Mouse (Mus musculus): ENCODE measurements around the gene Apoa4. TPM values are rescaled to one million over a fixed set of nuclear protein-coding genes. Genes with fewer than 3 reads are reported as not detected.
A peak's percentile ranks its signal among the peaks of the same experiment; 100 is the strongest.

Gene Apoa4
- polyA plus RNA-seq, 1 experiment from 2014 or later, result 0.33 TPM

DNA sequence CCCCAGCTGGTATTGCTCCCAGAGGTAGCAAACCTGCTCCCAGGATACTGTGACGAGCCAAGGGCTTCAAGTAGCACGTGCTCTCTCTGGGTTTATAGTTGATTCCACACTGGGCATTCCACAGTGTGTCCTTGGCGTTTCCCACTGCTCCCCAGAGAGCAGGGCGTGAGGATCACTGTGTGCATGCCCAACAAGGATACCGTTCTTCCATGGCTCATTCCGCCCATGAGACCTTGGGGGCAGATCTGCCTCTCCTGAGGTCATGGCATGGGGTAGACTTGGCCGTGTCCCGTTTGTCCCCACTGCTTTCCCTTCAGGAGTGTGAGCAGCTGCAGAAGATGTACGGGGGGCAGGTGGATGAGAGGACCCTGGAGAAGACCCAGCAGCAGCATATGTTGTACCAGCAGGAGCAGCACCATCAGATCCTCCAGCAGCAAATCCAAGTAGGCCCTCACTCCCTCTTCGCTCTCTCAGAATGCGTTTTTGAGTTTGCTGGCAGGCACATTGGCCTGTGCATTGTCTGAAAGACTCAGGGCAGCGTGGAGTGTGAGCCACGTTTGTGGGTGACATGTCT, 32.0 kb upstream of the Apoa4 start:
- ATAC-seq (ENCODE audit: insufficient read depth), result no peak
- Histone ChIP-seq H3K27ac (replicated peaks) (no peak overlapping the region), H3K36me3 (replicated peaks) (peaks cover 51% of the 10 kb centered on the region), H3K4me3 (replicated peaks) (no peak overlapping the region), H3K27me3 (no peaks in the 10 kb centered on the region), H3K4me1 (replicated peaks) (peaks cover 30% of the 10 kb centered on the region), H3K9ac (no peak overlapping the region), H3K4me2 (no peak overlapping the region), H3K9me3 (replicated peaks) (no peaks in the 10 kb centered on the region)
- 78% methylated on average over 13 of the region's 13 CpGs for WGBS (ENCODE audit: insufficient replicate concordance)

DNA sequence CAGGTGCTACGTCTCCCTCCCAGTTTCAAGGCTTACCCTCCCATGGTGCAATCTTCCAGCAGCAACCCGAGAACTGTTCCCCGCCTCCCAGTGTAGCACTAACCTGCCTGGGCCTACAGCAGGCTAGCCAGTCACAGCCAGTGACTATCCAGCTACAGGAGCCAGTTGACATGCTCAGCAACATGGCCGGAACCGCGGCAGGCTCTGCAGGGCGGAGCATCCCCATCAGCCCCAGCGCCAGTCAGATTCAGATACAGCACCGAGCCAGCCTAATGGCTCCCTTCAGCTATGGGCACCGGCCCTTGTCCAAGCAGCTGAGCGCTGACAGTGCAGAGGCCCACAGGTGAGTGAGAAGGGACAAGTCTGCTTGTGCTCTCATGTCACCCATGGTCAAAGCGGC, 30.0 kb upstream of the Apoa4 start:
- Histone ChIP-seq H3K27me3 (no peaks in the 10 kb centered on the region), H3K4me1 (replicated peaks) (peaks cover 47% of the 10 kb centered on the region), H3K9ac (no peak overlapping the region), H3K9me3 (replicated peaks) (no peaks in the 10 kb centered on the region), H3K4me3 (replicated peaks) (no peak overlapping the region), H3K27ac (replicated peaks) (no peak overlapping the region), H3K4me2 (no peak overlapping the region), H3K36me3 (replicated peaks) (peaks cover 37% of the 10 kb centered on the region)
- 84% methylated on average over 12 of the region's 12 CpGs for WGBS (ENCODE audit: insufficient replicate concordance)
- no peak for ATAC-seq (ENCODE audit: insufficient read depth)

DNA sequence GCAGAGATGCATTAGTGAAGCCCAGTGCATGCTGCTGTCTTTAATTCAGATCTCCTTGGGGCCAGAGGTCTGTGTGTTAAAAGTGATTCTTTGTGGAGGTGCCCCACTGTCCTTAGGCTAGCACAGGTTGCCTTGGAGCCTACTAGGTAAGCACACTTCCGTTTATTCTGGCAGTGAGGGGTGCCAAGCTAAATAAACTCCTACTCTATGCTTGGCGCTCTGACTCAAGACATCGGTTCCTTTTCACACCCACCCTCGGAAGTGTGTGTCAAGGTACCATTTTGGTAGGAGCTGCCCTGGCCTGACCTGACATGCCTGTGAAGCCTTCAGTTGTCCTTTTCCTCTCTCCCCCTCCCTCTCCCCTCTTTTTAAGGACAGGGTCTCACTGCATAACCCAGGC, 26.2 kb upstream of the Apoa4 start:
- Histone ChIP-seq H3K9me3 (replicated peaks) (no peaks in the 10 kb centered on the region), H3K36me3 (replicated peaks) (peaks cover 25% of the 10 kb centered on the region), H3K27ac (replicated peaks) (0 out of 2 replicates have a peak overlapping the region, but pooled peaks have one; percentile 79), H3K27me3 (no peaks in the 10 kb centered on the region), H3K4me3 (replicated peaks) (no peak overlapping the region), H3K4me1 (replicated peaks) (peaks cover 45% of the 10 kb centered on the region), H3K9ac (no peak overlapping the region), H3K4me2 (no peak overlapping the region)
- WGBS (ENCODE audit: insufficient replicate concordance), result 77% methylated on average over 4 of the region's 4 CpGs
- no peak for ATAC-seq (ENCODE audit: insufficient read depth)

DNA sequence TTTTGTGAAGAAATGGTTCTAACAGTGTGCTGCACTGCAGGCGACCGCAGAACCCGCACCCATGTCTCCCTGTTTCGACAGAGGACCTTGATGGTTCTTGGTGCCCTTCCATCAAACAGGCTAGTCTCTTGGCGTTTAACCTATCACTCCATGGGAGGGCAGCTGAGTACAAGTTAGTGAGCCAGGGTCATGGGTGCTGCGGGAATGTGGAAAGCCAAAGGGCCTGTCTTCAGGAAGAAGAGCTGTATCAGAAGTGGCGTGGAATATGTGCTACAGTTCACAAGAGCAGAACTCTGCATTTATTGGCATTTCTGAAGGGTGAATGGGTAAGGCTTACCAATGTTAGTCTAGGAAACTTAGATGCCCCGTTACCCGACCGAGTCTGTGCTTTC, 25.6 kb upstream of the Apoa4 start:
- H3K9me3 ChIP-seq (replicated peaks), result no peaks in the 10 kb centered on the region
- peak overlapping the region; percentile 79 for H3K27ac ChIP-seq (replicated peaks)
- no peak overlapping the region for H3K4me3 ChIP-seq (replicated peaks)
- peaks cover 45% of the 10 kb centered on the region for H3K4me1 ChIP-seq (replicated peaks)
- H3K36me3 ChIP-seq (replicated peaks), result peaks cover 23% of the 10 kb centered on the region
- no peak overlapping the region for H3K9ac ChIP-seq
- 61% methylated on average over 10 of the region's 10 CpGs for WGBS (ENCODE audit: insufficient replicate concordance)
- H3K27me3 ChIP-seq, result no peaks in the 10 kb centered on the region
- peak overlapping the region; percentile 41; the same call in 1 of the 2 replicates for H3K4me2 ChIP-seq
- no peak for ATAC-seq (ENCODE audit: insufficient read depth)

DNA sequence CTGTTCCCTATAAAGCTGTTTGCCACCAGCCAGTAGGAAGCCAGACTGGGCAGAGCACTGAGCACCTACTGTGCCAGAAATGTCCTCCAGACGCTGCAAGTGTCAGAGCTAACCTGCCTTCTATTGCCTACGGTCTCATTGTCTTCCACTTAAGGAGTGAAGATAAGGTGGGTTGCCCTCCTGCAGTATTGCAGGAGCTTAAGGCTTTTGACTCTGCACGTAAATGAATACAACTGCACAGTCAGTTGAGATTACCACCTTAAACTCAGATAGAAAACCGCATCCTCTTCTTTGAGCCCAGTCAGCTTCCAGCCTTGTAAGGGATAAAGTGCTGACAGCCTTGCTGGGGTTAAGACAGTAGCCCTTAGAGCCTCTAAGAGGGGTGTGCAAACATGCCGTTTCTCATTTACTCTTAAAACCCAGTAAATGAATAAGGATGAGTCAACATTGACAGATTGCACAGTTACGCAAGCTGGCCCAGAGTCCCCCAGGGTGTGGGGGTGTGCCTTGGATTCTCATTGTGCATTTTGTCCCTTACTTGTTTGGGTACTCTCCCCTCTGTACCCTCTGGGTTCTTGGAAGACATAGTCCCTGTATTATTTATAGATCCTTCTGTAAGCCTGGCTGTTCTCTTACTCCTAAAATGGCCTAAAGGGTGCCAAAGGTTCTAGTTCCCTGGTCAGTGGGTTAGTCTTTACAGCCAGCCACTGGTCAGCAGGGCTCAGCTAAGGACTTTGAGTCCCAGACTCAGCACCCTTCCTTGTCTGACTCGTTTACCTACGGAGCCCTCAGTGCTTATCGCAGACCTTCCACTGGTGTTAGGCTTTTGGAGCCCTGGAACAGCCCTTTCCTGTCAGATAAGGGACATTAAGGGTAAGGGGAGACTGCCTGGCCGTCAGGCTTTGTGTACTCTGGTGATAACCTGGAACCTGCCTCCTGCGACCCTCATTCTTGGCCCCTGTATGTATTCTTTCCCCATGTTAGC, 24.9 kb upstream of the Apoa4 start:
- Histone ChIP-seq H3K27me3 (no peaks in the 10 kb centered on the region), H3K27ac (replicated peaks) (peak overlapping the region; percentile 79), H3K4me2 (peak overlapping the region; percentile 41), H3K36me3 (replicated peaks) (peaks cover 25% of the 10 kb centered on the region), H3K4me1 (replicated peaks) (peaks cover 45% of the 10 kb centered on the region), H3K4me3 (replicated peaks) (0 out of 2 replicates have a peak overlapping the region, but pooled peaks have one; percentile 3), H3K9me3 (replicated peaks) (no peaks in the 10 kb centered on the region), H3K9ac (0 out of 2 replicates have a peak overlapping the region, but pooled peaks have one; percentile 18)
- peak; percentile 67 for ATAC-seq (ENCODE audit: insufficient read depth)
- WGBS (ENCODE audit: insufficient replicate concordance), result 15% methylated on average over 11 of the region's 11 CpGs

DNA sequence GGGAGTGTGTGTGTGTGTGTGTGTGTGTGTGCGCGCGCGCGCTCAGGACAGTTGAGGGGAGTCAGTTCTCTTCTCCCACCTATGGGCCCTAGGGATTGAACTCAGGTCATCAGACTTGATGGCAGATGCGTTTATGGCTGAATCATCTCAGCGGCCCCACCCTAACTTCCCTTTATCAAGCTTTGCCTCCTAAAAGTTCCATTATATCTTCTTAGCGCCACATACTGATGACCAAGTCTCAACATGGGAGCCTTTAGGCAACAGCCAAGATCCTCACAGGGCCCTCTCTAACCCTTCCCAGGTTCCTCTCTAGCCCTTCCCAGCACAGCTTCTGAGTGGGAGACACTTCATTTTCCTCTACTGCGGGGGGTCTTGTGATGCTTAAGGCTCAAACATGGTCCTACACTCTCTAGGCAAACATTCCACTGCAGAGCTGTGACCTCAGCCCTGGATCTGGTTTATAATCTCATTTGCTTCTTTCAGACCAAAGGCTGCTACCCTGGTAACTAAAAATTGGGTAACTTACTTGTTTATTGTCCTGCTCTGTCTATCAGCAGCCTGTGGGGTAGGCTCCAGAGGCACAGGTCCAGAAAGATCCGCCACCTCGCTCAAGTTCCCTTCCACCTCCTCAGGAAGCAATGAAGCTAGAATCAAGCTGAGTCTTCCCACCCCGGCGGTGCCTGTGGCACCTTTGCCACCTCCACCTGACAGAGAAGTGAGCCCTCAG, 23.6 kb upstream of the Apoa4 start:
- Histone ChIP-seq H3K9me3 (replicated peaks) (no peaks in the 10 kb centered on the region), H3K4me1 (replicated peaks) (peaks cover 56% of the 10 kb centered on the region), H3K27ac (replicated peaks) (peak overlapping the region; percentile 79), H3K4me3 (replicated peaks) (no peak overlapping the region), H3K27me3 (no peaks in the 10 kb centered on the region), H3K4me2 (no peak overlapping the region; the same call in 1 of the 2 replicates), H3K9ac (no peak overlapping the region), H3K36me3 (replicated peaks) (peaks cover 25% of the 10 kb centered on the region)
- 64% methylated on average over 13 of the region's 13 CpGs for WGBS (ENCODE audit: insufficient replicate concordance)
- peak; percentile 25 for ATAC-seq (ENCODE audit: insufficient read depth)

DNA sequence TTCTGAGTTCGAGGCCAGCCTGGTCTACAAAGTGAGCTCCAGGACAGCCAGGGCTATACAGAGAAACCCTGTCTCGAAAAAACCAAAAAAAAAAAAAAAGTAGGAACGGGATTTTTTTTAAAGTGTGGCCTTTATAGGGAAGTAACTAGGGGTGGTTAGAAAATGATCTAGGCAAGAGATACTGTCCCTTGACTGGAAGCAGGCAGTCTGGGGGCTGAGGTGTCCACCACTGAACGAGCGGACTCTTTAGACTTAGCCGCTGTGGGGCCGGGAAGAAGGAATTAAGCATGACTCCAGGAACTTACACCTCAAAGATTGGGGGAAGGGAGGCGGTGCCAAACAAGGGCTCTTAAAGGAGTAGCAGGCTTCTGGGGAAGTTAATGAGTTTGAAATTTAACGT, 22.3 kb upstream of the Apoa4 start:
- Histone ChIP-seq H3K4me2 (no peak overlapping the region), H3K36me3 (replicated peaks) (peaks cover 23% of the 10 kb centered on the region; the same call in 1 of the 2 replicates), H3K9ac (no peak overlapping the region), H3K9me3 (replicated peaks) (no peaks in the 10 kb centered on the region), H3K27me3 (no peaks in the 10 kb centered on the region), H3K27ac (replicated peaks) (no peak overlapping the region), H3K4me3 (replicated peaks) (no peak overlapping the region), H3K4me1 (replicated peaks) (peaks cover 54% of the 10 kb centered on the region)
- 47% methylated on average over 9 of the region's 9 CpGs for WGBS (ENCODE audit: insufficient replicate concordance)
- no peak for ATAC-seq (ENCODE audit: insufficient read depth)

DNA sequence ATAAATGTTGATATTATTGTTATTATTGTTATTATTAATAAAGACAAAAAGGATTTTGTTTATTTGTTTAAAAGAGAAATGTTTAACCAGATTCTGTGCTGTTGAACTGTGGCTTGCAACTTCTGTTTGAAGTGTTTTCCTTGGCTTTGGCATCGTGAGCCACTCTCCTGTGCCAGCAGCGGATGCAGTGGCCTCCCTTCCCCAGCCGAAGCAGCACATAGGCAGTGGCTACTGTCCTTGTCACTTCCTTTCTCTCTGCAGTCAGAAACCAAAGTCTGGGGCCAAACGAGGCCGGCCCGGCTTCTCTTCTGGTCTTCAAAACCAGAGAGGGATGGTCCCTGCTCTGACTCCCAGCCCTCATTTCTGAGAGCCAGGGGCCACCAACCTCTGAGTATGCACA, 17.4 kb upstream of the Apoa4 start:
- Histone ChIP-seq H3K27me3 (no peaks in the 10 kb centered on the region), H3K4me1 (replicated peaks) (peaks cover 32% of the 10 kb centered on the region), H3K27ac (replicated peaks) (no peak overlapping the region), H3K9me3 (replicated peaks) (no peaks in the 10 kb centered on the region), H3K4me3 (replicated peaks) (no peak overlapping the region), H3K4me2 (no peak overlapping the region), H3K9ac (no peak overlapping the region), H3K36me3 (replicated peaks) (peaks cover 21% of the 10 kb centered on the region; the same call in 1 of the 2 replicates)
- no peak for ATAC-seq (ENCODE audit: insufficient read depth)
- 66% methylated on average over 6 of the region's 6 CpGs for WGBS (ENCODE audit: insufficient replicate concordance)

DNA sequence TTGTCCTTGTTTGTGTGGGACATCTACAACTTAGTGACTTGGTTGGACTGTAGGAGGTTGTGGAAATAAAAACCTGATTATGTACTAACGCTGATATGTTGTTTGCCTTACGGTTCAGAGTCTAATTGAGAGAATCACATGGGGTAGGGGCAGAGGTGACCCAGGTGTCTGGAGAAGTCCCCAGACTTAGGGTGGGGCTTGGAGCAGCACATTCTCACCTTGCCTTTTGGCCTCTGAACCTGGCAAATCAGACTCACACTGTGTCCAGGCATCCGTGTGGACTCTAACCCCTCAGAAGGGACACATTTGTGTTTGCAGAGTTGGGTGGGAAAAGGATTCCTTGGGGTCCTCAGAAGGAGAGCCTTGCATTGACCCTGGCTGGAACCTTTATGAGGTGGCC, 16.4 kb upstream of the Apoa4 start:
- Histone ChIP-seq H3K27ac (replicated peaks) (peak overlapping the region; percentile 45; the same call in 1 of the 2 replicates), H3K4me2 (no peak overlapping the region), H3K9ac (no peak overlapping the region), H3K4me3 (replicated peaks) (no peak overlapping the region), H3K36me3 (replicated peaks) (peaks cover 21% of the 10 kb centered on the region; the same call in 1 of the 2 replicates), H3K9me3 (replicated peaks) (no peaks in the 10 kb centered on the region), H3K27me3 (no peaks in the 10 kb centered on the region), H3K4me1 (replicated peaks) (peaks cover 33% of the 10 kb centered on the region)
- ATAC-seq (ENCODE audit: insufficient read depth), result no peak
- WGBS (ENCODE audit: insufficient replicate concordance), result 65% methylated on average over 3 of the region's 3 CpGs

DNA sequence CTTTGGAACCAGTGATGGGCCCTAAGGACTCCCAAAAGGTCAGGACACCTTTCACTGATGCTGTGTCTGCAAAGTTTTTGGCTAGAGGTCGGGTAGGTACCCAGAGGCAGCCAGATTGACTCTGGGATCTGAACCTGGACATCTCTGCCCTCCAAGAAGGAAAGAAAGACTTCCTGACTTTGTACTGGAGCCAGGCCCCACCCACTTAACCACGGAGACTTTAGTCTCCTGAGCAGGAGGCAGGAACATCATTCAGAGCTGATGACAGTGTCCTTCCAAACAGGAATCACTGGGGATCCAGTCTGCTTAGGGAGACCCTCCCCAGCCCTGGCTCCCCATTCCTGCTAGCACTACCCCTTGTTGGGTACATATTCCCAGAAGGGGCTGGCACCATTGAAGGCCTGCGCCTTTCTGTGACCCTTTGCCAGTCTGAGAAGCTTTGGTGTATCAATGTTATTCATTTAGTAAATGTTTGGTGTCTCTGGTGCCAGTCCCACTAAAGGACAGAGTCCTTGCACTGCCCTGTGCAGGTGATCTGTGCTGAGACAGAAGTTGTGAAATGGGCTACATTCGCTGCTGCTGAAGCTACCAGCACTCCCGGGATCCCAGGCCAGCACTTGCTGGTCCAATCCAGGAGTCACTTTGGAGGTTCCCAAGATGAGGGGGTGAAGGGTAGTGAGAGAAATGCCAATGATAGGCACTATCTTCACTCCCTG, 15.4 kb upstream of the Apoa4 start:
- no peak overlapping the region for H3K9ac ChIP-seq
- 0 out of 2 replicates have a peak, but pooled peaks cover 20% of the 10 kb centered on the region for H3K36me3 ChIP-seq (replicated peaks)
- H3K9me3 ChIP-seq (replicated peaks), result no peaks in the 10 kb centered on the region
- peaks cover 35% of the 10 kb centered on the region for H3K4me1 ChIP-seq (replicated peaks)
- no peak overlapping the region for H3K4me3 ChIP-seq (replicated peaks)
- H3K27me3 ChIP-seq, result no peaks in the 10 kb centered on the region
- 0 out of 2 replicates have a peak overlapping the region, but pooled peaks have one; percentile 45 for H3K27ac ChIP-seq (replicated peaks)
- no peak for ATAC-seq (ENCODE audit: insufficient read depth)
- 38% methylated on average over 5 of the region's 5 CpGs for whole genome bisulfite sequencing (ENCODE audit: insufficient replicate concordance)
- H3K4me2 ChIP-seq, result no peak overlapping the region
